Mouse (Mus musculus): ENCODE results near the gene Hao2. TPM values are rescaled to one million over a fixed set of nuclear protein-coding genes. Genes with fewer than 3 reads are reported as not detected.

The Hao2 gene
- not detected in 2 replicates for polyA plus RNA-seq (2015; fragmentation: Nextera tagmentation; extraction: Ambion mirVana)

- Histone ChIP-seq H3K27me3 (no peaks in the 10 kb centered on the region), H3K4me3 (no peak within 1 kb of the TSS), H3K4me2 (no peak within 1 kb of the TSS), H3K36me3 (no peaks in the 10 kb centered on the region), H3K9ac (no peak within 1 kb of the TSS), H3K4me1 (no peaks in the 10 kb centered on the region), H3K9me3 (no peaks in the 10 kb centered on the region), H3K27ac (no peak within 1 kb of the TSS)
- ATAC-seq (ENCODE audit: insufficient number of reproducible peaks, low FRiP score, low TSS enrichment, low read depth), result no peak
- WGBS, result 69% methylated on average over 3 of the region's 3 CpGs
Observed at GRCm38 (mm10) chr3:98893057-98893772, at the start of gene Hao2. Gene Hao2, minus strand, starts transcription at chr3:98893239.

- Histone ChIP-seq H3K27ac (no peak overlapping the region), H3K36me3 (no peaks in the 10 kb centered on the region), H3K27me3 (no peaks in the 10 kb centered on the region), H3K9ac (0 out of 2 replicates have a peak overlapping the region, but pooled peaks have one; percentile 4), H3K4me2 (peak overlapping the region; percentile 63), H3K4me1 (peaks cover 11% of the 10 kb centered on the region), H3K9me3 (no peaks in the 10 kb centered on the region), H3K4me3 (peak overlapping the region; percentile 35)
- 23% methylated on average over 10 of the region's 10 CpGs for WGBS
- no peak for ATAC-seq (ENCODE audit: insufficient number of reproducible peaks, low FRiP score, low TSS enrichment, low read depth)
Observed at GRCm38 (mm10) chr3:98941601-98942000, 48.6 kb upstream of the Hao2 start.

- Histone ChIP-seq H3K4me3 (peak overlapping the region; percentile 35), H3K27ac (no peak overlapping the region), H3K9ac (0 out of 2 replicates have a peak overlapping the region, but pooled peaks have one; percentile 4), H3K4me2 (peak overlapping the region; percentile 63), H3K9me3 (no peaks in the 10 kb centered on the region), H3K36me3 (no peaks in the 10 kb centered on the region), H3K27me3 (no peaks in the 10 kb centered on the region), H3K4me1 (peaks cover 11% of the 10 kb centered on the region)
- ATAC-seq (ENCODE audit: insufficient number of reproducible peaks, low FRiP score, low TSS enrichment, low read depth), result no peak
- 2% methylated on average over 24 of the region's 24 CpGs for WGBS
Observed at GRCm38 (mm10) chr3:98941066-98941551, 48.1 kb upstream of the Hao2 start.

GRCm38 (mm10) chr3:98940225-98940624 lies 47.2 kb upstream of the Hao2 start:
- no peak overlapping the region for H3K4me3 ChIP-seq
- no peaks in the 10 kb centered on the region for H3K9me3 ChIP-seq
- H3K4me1 ChIP-seq, result peaks cover 11% of the 10 kb centered on the region
- no peak overlapping the region for H3K9ac ChIP-seq
- H3K27me3 ChIP-seq, result no peaks in the 10 kb centered on the region
- no peak overlapping the region for H3K4me2 ChIP-seq
- no peak overlapping the region for H3K27ac ChIP-seq
- H3K36me3 ChIP-seq, result no peaks in the 10 kb centered on the region
- WGBS, result 73% methylated on average over 4 of the region's 4 CpGs
- ATAC-seq (ENCODE audit: insufficient number of reproducible peaks, low FRiP score, low TSS enrichment, low read depth), result no peak

- no peaks in the 10 kb centered on the region for H3K27me3 ChIP-seq
- WGBS, result 88% methylated on average over 3 of the region's 3 CpGs
- no peak overlapping the region for H3K27ac ChIP-seq
- peaks cover 7% of the 10 kb centered on the region for H3K4me1 ChIP-seq
- no peaks in the 10 kb centered on the region for H3K36me3 ChIP-seq
- H3K4me3 ChIP-seq, result no peak overlapping the region
- H3K9me3 ChIP-seq, result no peaks in the 10 kb centered on the region
- no peak for ATAC-seq (ENCODE audit: insufficient number of reproducible peaks, low FRiP score, low TSS enrichment, low read depth)
- no peak overlapping the region for H3K4me2 ChIP-seq
- H3K9ac ChIP-seq, result no peak overlapping the region
Observed at GRCm38 (mm10) chr3:98936446-98936845, 43.4 kb upstream of the Hao2 start.

GRCm38 (mm10) chr3:98934601-98935000 lies 41.6 kb upstream of the Hao2 start:
- WGBS, result 48% methylated on average over 7 of the region's 7 CpGs
- no peaks in the 10 kb centered on the region for H3K27me3 ChIP-seq
- no peak overlapping the region for H3K27ac ChIP-seq
- H3K9ac ChIP-seq, result no peak overlapping the region
- H3K9me3 ChIP-seq, result no peaks in the 10 kb centered on the region
- ATAC-seq (ENCODE audit: insufficient number of reproducible peaks, low FRiP score, low TSS enrichment, low read depth), result no peak
- H3K4me1 ChIP-seq, result no peaks in the 10 kb centered on the region
- H3K4me2 ChIP-seq, result no peak overlapping the region
- H3K4me3 ChIP-seq, result no peak overlapping the region
- no peaks in the 10 kb centered on the region for H3K36me3 ChIP-seq

GRCm38 (mm10) chr3:98934041-98934440 lies 41.0 kb upstream of the Hao2 start:
- no peak for ATAC-seq (ENCODE audit: insufficient number of reproducible peaks, low FRiP score, low TSS enrichment, low read depth)
- Histone ChIP-seq H3K9me3 (no peaks in the 10 kb centered on the region), H3K36me3 (no peaks in the 10 kb centered on the region), H3K4me1 (no peaks in the 10 kb centered on the region), H3K4me2 (no peak overlapping the region), H3K9ac (no peak overlapping the region), H3K4me3 (no peak overlapping the region), H3K27ac (no peak overlapping the region), H3K27me3 (no peaks in the 10 kb centered on the region)
- 53% methylated on average over 1 of the region's 1 CpGs for WGBS

GRCm38 (mm10) chr3:98932421-98932820 lies 39.4 kb upstream of the Hao2 start:
- no peak overlapping the region for H3K4me3 ChIP-seq

GRCm38 (mm10) chr3:98931836-98932235 lies 38.8 kb upstream of the Hao2 start:
- no peak overlapping the region for H3K27ac ChIP-seq
- no peak overlapping the region for H3K9ac ChIP-seq
- H3K27me3 ChIP-seq, result no peaks in the 10 kb centered on the region
- no peaks in the 10 kb centered on the region for H3K4me1 ChIP-seq
- H3K4me2 ChIP-seq, result no peak overlapping the region
- H3K36me3 ChIP-seq, result no peaks in the 10 kb centered on the region
- no peaks in the 10 kb centered on the region for H3K9me3 ChIP-seq
- 24% methylated on average over 1 of the region's 1 CpGs for WGBS
- no peak for ATAC-seq (ENCODE audit: insufficient number of reproducible peaks, low FRiP score, low TSS enrichment, low read depth)
- H3K4me3 ChIP-seq, result no peak overlapping the region

More at GRCm38 (mm10) chr3:98932421-98932820, 39.4 kb upstream of the Hao2 start:
- Histone ChIP-seq H3K4me2 (no peak overlapping the region), H3K4me1 (no peaks in the 10 kb centered on the region), H3K27ac (no peak overlapping the region), H3K27me3 (no peaks in the 10 kb centered on the region), H3K36me3 (no peaks in the 10 kb centered on the region), H3K9me3 (no peaks in the 10 kb centered on the region), H3K9ac (no peak overlapping the region)
- no peak for ATAC-seq (ENCODE audit: insufficient number of reproducible peaks, low FRiP score, low TSS enrichment, low read depth)

GRCm38 (mm10) chr3:98920417-98920816 lies 27.4 kb upstream of the Hao2 start:
- H3K27me3 ChIP-seq, result no peaks in the 10 kb centered on the region
- no peaks in the 10 kb centered on the region for H3K36me3 ChIP-seq
- H3K9ac ChIP-seq, result no peak overlapping the region
- no peak overlapping the region for H3K4me2 ChIP-seq
- no peak for ATAC-seq (ENCODE audit: insufficient number of reproducible peaks, low FRiP score, low TSS enrichment, low read depth)
- H3K27ac ChIP-seq, result no peak overlapping the region
- no peaks in the 10 kb centered on the region for H3K9me3 ChIP-seq
- 82% methylated on average over 3 of the region's 3 CpGs for WGBS
- H3K4me3 ChIP-seq, result no peak overlapping the region
- H3K4me1 ChIP-seq, result no peaks in the 10 kb centered on the region

GRCm38 (mm10) chr3:98917260-98917659 lies 24.2 kb upstream of the Hao2 start:
- Histone ChIP-seq H3K4me1 (no peaks in the 10 kb centered on the region), H3K4me3 (no peak overlapping the region), H3K27ac (no peak overlapping the region), H3K27me3 (no peaks in the 10 kb centered on the region), H3K9ac (no peak overlapping the region), H3K4me2 (no peak overlapping the region), H3K36me3 (no peaks in the 10 kb centered on the region), H3K9me3 (no peaks in the 10 kb centered on the region)
- no peak for ATAC-seq (ENCODE audit: insufficient number of reproducible peaks, low FRiP score, low TSS enrichment, low read depth)
- WGBS, result 67% methylated on average over 1 of the region's 1 CpGs

GRCm38 (mm10) chr3:98916856-98917255 lies 23.8 kb upstream of the Hao2 start:
- Histone ChIP-seq H3K9me3 (no peaks in the 10 kb centered on the region), H3K4me2 (no peak overlapping the region), H3K4me1 (no peaks in the 10 kb centered on the region), H3K27ac (no peak overlapping the region), H3K27me3 (no peaks in the 10 kb centered on the region), H3K9ac (no peak overlapping the region), H3K4me3 (no peak overlapping the region), H3K36me3 (no peaks in the 10 kb centered on the region)
- ATAC-seq (ENCODE audit: insufficient number of reproducible peaks, low FRiP score, low TSS enrichment, low read depth), result no peak
- 83% methylated on average over 2 of the region's 2 CpGs for WGBS
